Mouse (Mus musculus) lung, postnatal 0 days (tissue): ENCODE results near the gene Prss43. TPM values are rescaled to one million over a fixed set of nuclear protein-coding genes. Genes with fewer than 3 reads are reported as not detected.

ENCODE experiments used
- ATAC-seq: fragments of 200-750 bp; cut with Nextera tagmentation; 2 replicates; pipeline ENCODE4 v1.8.0; 2017; ENCODE audit warnings: moderate library complexity
- DNase-seq: peaks from one replicate; pipeline ENCODE4 v3.0.0-alpha.2; 2016; ENCODE audit warnings: low spot score
- H3K27ac ChIP-seq: fragments of 300-500 bp; sonication (generic); 2 replicates; pipeline ENCODE4 v1.5.1; 2014; ENCODE audit warnings: antibody characterized with exemption, mild to moderate bottlenecking, low read length, mixed read lengths
- H3K27me3 ChIP-seq: fragments of 300-500 bp; sonication (generic); replicated peaks from 2 replicates; pipeline ENCODE4 v1.6.1; 2014; ENCODE audit warnings: low read length, mixed read lengths; ENCODE audit not compliant: insufficient read depth
- H3K36me3 ChIP-seq: fragments of 300-500 bp; sonication (generic); 2 replicates; pipeline ENCODE4 v1.6.1; 2014; ENCODE audit warnings: low read length, mixed read lengths; ENCODE audit not compliant: insufficient read depth
- H3K4me1 ChIP-seq: fragments of 300-500 bp; sonication (generic); 2 replicates; pipeline ENCODE4 v1.6.1; 2014; ENCODE audit warnings: antibody characterized with exemption, low read depth, low read length, mixed read lengths; ENCODE audit not compliant: insufficient read depth
- H3K4me2 ChIP-seq: fragments of 300-500 bp; sonication (generic); replicated peaks from 2 replicates; pipeline ENCODE4 v1.6.1; 2014; ENCODE audit warnings: low read depth, mild to moderate bottlenecking, low read length, moderate library complexity, mixed read lengths
- H3K4me3 ChIP-seq: fragments of 300-500 bp; sonication (generic); 2 replicates; pipeline ENCODE4 v1.5.1; 2014; ENCODE audit warnings: low read depth, low read length
- H3K9ac ChIP-seq: fragments of 300-500 bp; sonication (generic); replicated peaks from 2 replicates; pipeline ENCODE4 v1.6.1; 2014; ENCODE audit warnings: low read depth, mild to moderate bottlenecking
- H3K9me3 ChIP-seq: fragments of 300-500 bp; sonication (generic); 2 replicates; pipeline ENCODE4 v1.6.1; 2016; ENCODE audit warnings: low read length, mixed read lengths
- CTCF ChIP-seq: IDR thresholded peaks from 2 replicates; pipeline ENCODE4 v1.5.1; 2016; ENCODE audit warnings: antibody characterized with exemption, mild to moderate bottlenecking
- EP300 ChIP-seq: IDR thresholded peaks from 2 replicates; pipeline ENCODE4 v1.6.1; 2016; ENCODE audit warnings: antibody characterized with exemption, mild to moderate bottlenecking, control low read depth
- WGBS: fragments of 180-500 bp; shearing (Covaris S2); extraction: QIAGEN DNeasy Blood & Tissue Kit; methylation state at CpG from one replicate; pipeline ENCODE4 v1.1.7; 2014; 5-methylcytosine and 5-hydroxymethylcytosine counted together
- polyA plus RNA-seq: library from polyadenylated mRNA; unstranded; fragments of >200 nt; fragmentation: Nextera tagmentation; extraction: Ambion mirVana; gene quantifications from 2 replicates; pipeline ENCODE4 v1.2.1, GENCODE M21; 2015

Gene Prss43
- polyA plus RNA-seq, 1 experiment from 2014 or later, result not detected

DNA sequence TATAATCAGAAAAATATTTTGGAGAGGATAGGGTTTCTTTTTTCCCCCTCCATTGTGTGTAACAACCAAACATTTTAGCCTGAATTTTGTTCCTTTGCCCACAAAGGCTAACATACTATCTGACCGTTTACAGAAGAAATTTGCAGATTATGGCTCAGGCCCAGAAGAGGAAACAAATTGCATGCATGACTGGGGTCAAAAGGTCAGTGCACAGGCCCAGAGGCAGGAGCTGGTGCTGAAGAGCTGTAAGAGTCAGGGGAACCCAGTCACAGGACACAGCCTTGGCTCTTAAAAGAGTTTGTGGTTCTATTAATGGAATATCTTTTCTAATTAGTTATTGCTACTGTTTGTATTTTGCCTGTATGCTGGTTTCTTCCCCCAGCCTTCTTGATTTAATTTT lies 42.9 kb upstream of the Prss43 start:
- no peak for DNase-seq
- Histone ChIP-seq H3K4me2 (no peak overlapping the region), H3K4me3 (no peak overlapping the region), H3K36me3 (no peaks in the 10 kb centered on the region), H3K27me3 (no peaks in the 10 kb centered on the region; the same call in 1 of the 2 replicates), H3K27ac (no peak overlapping the region), H3K4me1 (no peaks in the 10 kb centered on the region; the same call in 1 of the 2 replicates), H3K9me3 (no peaks in the 10 kb centered on the region), H3K9ac (no peak overlapping the region)
- 30% methylated on average over 1 of the region's 1 CpGs for WGBS
- no peak for ATAC-seq
- TF ChIP-seq CTCF (no peak), EP300 (no peak)

DNA sequence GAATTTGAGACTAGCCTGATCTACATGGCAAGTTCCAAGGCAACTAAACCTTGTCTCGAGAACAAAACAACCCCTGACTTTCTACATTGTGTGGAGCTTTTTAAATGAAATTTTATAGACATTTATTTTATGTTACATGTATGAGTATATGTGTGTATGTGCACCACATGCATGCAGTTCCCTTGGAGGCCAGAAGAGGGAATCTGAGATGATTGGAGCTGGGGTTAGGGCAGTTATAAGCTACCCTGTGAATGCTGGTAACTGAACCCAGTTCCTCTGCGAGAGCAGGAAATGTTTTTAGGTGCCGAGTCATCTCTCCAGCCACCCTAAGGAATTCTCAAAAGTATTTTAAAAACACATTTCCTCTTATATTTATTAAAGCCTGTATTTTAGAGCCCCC lies 38.3 kb upstream of the Prss43 start:
- ATAC-seq, result no peak
- 89% methylated on average over 3 of the region's 3 CpGs for WGBS

DNA sequence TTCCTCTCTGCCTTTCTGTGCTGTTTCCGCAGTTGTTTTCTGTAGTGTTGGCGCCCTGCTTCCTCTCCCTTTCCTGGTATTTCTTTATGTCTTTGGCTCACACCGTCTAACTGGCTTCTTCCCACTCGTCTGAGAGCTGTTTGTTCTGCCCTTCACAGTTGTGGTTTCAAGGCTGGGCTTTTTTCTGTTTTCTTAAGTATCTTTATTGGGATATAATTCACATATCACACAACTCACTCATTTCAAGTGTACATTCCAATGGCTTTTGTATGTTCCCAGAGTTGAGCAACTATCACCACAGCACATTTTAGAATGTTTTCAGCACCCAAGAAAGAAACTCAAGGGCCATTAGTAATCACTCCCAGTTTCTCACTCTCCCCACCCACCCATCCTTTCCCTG lies 36.0 kb upstream of the Prss43 start:
- Histone ChIP-seq H3K9me3 (no peaks in the 10 kb centered on the region), H3K9ac (no peak overlapping the region), H3K36me3 (no peaks in the 10 kb centered on the region), H3K27ac (peak overlapping the region; percentile 54; the same call in 1 of the 2 replicates), H3K4me2 (no peak overlapping the region), H3K4me3 (no peak overlapping the region), H3K4me1 (no peaks in the 10 kb centered on the region), H3K27me3 (no peaks in the 10 kb centered on the region)
- peak; percentile 85 for ATAC-seq
- 36% methylated on average over 4 of the region's 4 CpGs for WGBS
- peak; percentile 85 for DNase-seq
- TF ChIP-seq EP300 (peak; percentile 70), CTCF (no peak)

More for the DNA sequence above, 38.3 kb upstream of the Prss43 start:
- H3K27ac ChIP-seq, result no peak overlapping the region
- no peaks in the 10 kb centered on the region for H3K36me3 ChIP-seq
- no peak overlapping the region for H3K9ac ChIP-seq
- no peak overlapping the region for H3K4me3 ChIP-seq
- no peak overlapping the region for H3K4me2 ChIP-seq
- no peak for TF ChIP-seq EP300
- TF ChIP-seq CTCF, result 0 out of 2 replicates have a peak, but pooled peaks have one; percentile 21
- no peaks in the 10 kb centered on the region for H3K9me3 ChIP-seq
- no peaks in the 10 kb centered on the region for H3K4me1 ChIP-seq
- no peak for DNase-seq
- no peaks in the 10 kb centered on the region for H3K27me3 ChIP-seq

DNA sequence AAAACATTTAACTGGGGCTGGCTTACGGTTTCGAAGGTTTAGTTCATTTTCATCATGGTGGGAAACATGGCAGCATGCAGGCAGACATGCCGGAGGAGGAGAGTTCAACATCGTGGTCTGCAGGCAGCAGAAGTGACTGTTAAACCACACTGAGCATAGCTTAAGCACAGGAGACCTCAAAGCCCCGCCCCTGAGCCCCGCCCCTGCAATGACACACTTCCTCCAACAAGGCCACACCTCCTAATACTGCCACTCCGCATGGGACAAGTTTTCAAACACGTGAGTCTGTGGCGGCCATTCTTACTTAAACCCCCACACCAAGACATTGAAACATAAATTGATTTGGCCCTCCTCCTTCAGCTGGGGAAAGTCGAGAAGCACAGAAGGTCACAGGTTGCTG lies 29.5 kb upstream of the Prss43 start:
- WGBS, result 76% methylated on average over 10 of the region's 10 CpGs
- Histone ChIP-seq H3K4me3 (no peak overlapping the region), H3K9me3 (no peaks in the 10 kb centered on the region), H3K27me3 (no peaks in the 10 kb centered on the region), H3K36me3 (no peaks in the 10 kb centered on the region), H3K4me2 (no peak overlapping the region), H3K9ac (no peak overlapping the region), H3K27ac (no peak overlapping the region), H3K4me1 (no peaks in the 10 kb centered on the region)
- TF ChIP-seq CTCF (no peak), EP300 (no peak)
- DNase-seq, result no peak
- no peak for ATAC-seq

DNA sequence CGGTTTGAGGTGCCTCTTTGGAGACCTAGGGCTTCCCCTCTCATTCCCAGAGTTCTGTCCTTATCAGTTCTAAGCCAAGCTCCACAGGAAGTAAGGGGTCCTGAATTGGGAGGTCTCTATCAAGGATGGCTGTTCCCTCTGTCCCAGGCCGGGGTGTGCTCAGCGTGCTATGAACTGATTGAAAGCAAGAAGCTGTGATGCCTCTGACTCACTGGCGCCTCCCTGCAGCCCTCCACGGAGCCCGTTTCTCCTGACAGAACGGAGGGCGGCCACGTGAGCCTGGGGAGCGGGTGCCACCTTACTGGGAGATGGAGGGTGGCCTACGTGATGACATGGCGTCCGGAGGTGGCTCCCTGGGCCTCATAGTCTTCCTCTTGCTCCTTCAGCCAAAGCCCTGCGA lies 28.6 kb upstream of the Prss43 start, which contains the start of gene Prss42:
Gene Prss42 (plus strand): TSS at position 301 of the 400 bp plus-strand sequence.
- DNase-seq (no peak), ATAC-seq (no peak)
- 90% methylated on average over 14 of the region's 14 CpGs for WGBS
- no peak within 1 kb of the TSS for H3K27ac ChIP-seq
- no peaks in the 10 kb centered on the region for H3K9me3 ChIP-seq
- no peak within 1 kb of the TSS for H3K4me2 ChIP-seq
- H3K9ac ChIP-seq, result no peak within 1 kb of the TSS
- H3K4me1 ChIP-seq, result no peaks in the 10 kb centered on the region
- no peaks in the 10 kb centered on the region for H3K36me3 ChIP-seq
- H3K27me3 ChIP-seq, result no peaks in the 10 kb centered on the region
- no peak within 1 kb of the TSS for H3K4me3 ChIP-seq
- no peak for TF ChIP-seq CTCF
- TF ChIP-seq EP300, result no peak

DNA sequence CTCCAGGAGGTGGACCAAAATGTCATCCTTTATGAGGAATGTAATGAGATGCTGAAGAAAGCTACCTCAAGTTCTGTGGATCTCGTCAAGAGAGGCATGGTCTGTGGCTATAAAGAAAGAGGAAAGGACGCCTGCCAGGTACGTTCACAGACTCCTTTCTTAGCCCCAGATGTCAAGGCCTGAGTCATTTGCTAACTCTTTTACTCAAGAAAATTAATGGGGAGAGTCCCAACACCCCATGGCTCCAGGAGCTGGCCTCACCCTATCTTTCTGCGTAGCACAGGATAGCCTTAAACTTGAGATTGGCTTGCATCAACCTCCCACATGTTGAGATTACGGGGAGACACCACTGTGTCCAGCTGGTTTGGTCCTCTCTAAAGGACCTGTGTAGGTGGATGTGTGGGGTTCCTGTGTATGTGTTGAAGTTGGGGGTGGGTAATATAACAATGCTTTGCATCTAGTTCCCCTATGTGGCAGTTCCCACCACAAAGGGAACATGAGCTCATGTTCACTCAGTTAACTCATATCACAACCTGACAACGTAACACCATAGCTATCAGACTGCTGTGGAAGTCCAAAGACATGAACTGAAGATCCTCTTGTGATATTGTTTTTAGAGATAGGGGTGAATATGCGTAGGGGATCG lies 25.5 kb upstream of the Prss43 start:
- no peaks in the 10 kb centered on the region for H3K27me3 ChIP-seq
- H3K27ac ChIP-seq, result no peak overlapping the region
- no peaks in the 10 kb centered on the region for H3K4me1 ChIP-seq
- TF ChIP-seq EP300 (no peak), CTCF (no peak)
- 83% methylated on average over 8 of the region's 8 CpGs for WGBS
- H3K9ac ChIP-seq, result no peak overlapping the region
- H3K4me3 ChIP-seq, result no peak overlapping the region
- H3K4me2 ChIP-seq, result no peak overlapping the region
- H3K9me3 ChIP-seq, result no peaks in the 10 kb centered on the region
- DNase-seq, result no peak
- no peaks in the 10 kb centered on the region for H3K36me3 ChIP-seq
- ATAC-seq, result no peak
